Mouse (Mus musculus): ENCODE data around the gene Slc17a5.
"Not testable (repeated sequence)": the region's sequence is repeated elsewhere in the genome, so short reads cannot be mapped to it uniquely, and the experiment has no call there.

Gene Slc17a5

GRCm38 (mm10) chr9:78558586-78559214 lies 29.1 kb downstream of the Slc17a5 start:
- no peak for DNase-seq

- no peak for DNase-seq
These were observed 30.8 kb downstream of the Slc17a5 start for GRCm38 (mm10) chr9:78557041-78557440.

GRCm38 (mm10) chr9:78552984-78553383 lies 34.9 kb downstream of the Slc17a5 start:
- peak; percentile 73 for DNase-seq

- DNase-seq = no peak
These were observed 36.1 kb downstream of the Slc17a5 start for GRCm38 (mm10) chr9:78551761-78552160.

GRCm38 (mm10) chr9:78547742-78548141 lies 40.1 kb downstream of the Slc17a5 start:
- no peak for DNase-seq

- DNase-seq = no peak
These were observed 40.9 kb downstream of the Slc17a5 start for GRCm38 (mm10) chr9:78546944-78547343.

- no peak for DNase-seq
These were observed 46.1 kb downstream of the Slc17a5 start for GRCm38 (mm10) chr9:78541758-78542157.

GRCm38 (mm10) chr9:78538421-78538820 lies 49.4 kb downstream of the Slc17a5 start:
- no peak for DNase-seq

- DNase-seq = no peak
These were observed 50.5 kb downstream of the Slc17a5 start for GRCm38 (mm10) chr9:78537154-78537873.

GRCm38 (mm10) chr9:78534606-78535005 lies 53.2 kb downstream of the Slc17a5 start:
- DNase-seq = no peak

GRCm38 (mm10) chr9:78533296-78533935 lies 54.4 kb downstream of the Slc17a5 start:
- peak; percentile 66 for DNase-seq

- no peak for DNase-seq
These were observed 55.5 kb downstream of the Slc17a5 start for GRCm38 (mm10) chr9:78532341-78532819.

- DNase-seq = no peak
These were observed 56.0 kb downstream of the Slc17a5 start for GRCm38 (mm10) chr9:78531816-78532215.

GRCm38 (mm10) chr9:78527767-78528381 lies 60.0 kb downstream of the Slc17a5 start:
- DNase-seq = peak; percentile 80

- peak; percentile 77 for DNase-seq
These were observed 60.5 kb downstream of the Slc17a5 start for GRCm38 (mm10) chr9:78527301-78527761.

- DNase-seq = no peak
These were observed 61.6 kb downstream of the Slc17a5 start for GRCm38 (mm10) chr9:78526206-78526605.

GRCm38 (mm10) chr9:78525451-78526135 lies 62.2 kb downstream of the Slc17a5 start:
- DNase-seq = no peak

- peak; percentile 70 for DNase-seq
These were observed 66.2 kb downstream of the Slc17a5 start for GRCm38 (mm10) chr9:78521689-78522088.

GRCm38 (mm10) chr9:78520780-78521601 lies 66.8 kb downstream of the Slc17a5 start:
- DNase-seq = peak; percentile 30

- DNase-seq = no peak
These were observed 67.6 kb downstream of the Slc17a5 start for GRCm38 (mm10) chr9:78520127-78520779.

- not testable (repeated sequence) for DNase-seq
These were observed 70.6 kb downstream of the Slc17a5 start for GRCm38 (mm10) chr9:78517237-78517636.
